Comparison of ENCODE assay signal across 8 mouse cellular contexts in the genomic region with DNA sequence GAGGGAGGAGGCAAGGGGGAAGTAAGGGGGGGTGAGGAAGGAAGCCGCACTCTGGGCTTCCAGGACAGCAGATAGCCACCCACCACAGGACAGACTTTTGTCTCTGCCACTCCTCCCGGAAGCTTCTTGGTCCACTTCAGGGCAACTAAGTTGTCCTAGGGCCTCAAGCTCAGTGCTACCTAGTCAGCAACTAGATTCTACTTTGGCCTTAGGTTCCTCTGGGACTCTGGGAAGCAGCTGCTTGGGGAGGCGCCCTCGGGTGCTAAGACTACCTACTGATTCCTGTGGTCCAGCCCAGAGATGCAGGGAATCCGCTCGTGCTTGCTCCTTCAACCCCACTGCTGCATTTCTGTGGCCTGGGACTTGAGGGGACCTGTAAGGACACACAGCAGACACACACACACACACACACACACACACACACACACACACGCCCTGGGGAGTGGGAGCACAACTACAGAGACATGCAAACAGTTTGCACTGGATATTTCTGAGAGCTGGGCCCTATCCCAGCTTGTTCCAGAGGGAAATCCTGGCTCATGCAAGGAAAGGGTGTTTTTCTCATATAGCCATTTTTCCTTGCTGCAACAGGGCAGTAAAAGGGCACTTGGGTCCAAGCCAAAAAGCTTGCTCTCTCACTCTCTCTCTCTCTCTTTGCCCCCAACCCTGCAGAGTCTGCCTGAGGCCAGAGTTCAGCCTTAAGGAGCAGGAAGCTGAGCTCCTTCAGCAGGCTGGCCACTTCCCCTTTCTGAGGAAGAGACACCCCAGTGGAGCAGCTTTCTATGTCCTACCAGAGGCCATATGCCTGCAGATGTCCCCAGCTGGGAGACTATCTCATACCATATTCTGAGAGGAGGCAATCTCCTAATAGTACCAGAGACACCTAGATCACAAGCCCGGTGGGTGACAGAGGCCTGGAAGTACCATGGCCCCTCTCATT. TPM values are rescaled to one million over a fixed set of nuclear protein-coding genes. Genes with fewer than 3 reads are reported as not detected.
DNase-seq lines count a peak whose midpoint lies in the region; ATAC-seq lines count a peak whose summit lies in the region.

No protein-coding gene starts in this region.

- no peak overlapping the region for H3K4me3 ChIP-seq in hindbrain, embryonic 13.5 days
- H3K4me3 ChIP-seq in limb, embryonic 15.5 days: 0 out of 2 replicates have a peak overlapping the region, but pooled peaks have one; percentile 9
- no peak overlapping the region for H3K4me3 ChIP-seq in midbrain, embryonic 15.5 days

- H3K27me3 ChIP-seq in hindbrain, embryonic 13.5 days: no peaks in the 10 kb centered on the region
- no peaks in the 10 kb centered on the region for H3K27me3 ChIP-seq in limb, embryonic 15.5 days
- no peaks in the 10 kb centered on the region for H3K27me3 ChIP-seq in midbrain, embryonic 15.5 days (replicated peaks)

- peaks cover 47% of the 10 kb centered on the region for H3K4me1 ChIP-seq in hindbrain, embryonic 13.5 days (replicated peaks)
- H3K4me1 ChIP-seq in limb, embryonic 15.5 days: peaks cover 78% of the 10 kb centered on the region
- H3K4me1 ChIP-seq in midbrain, embryonic 15.5 days: peaks cover 32% of the 10 kb centered on the region

- peak overlapping the region; percentile 43; the same call in 1 of the 2 replicates for H3K4me2 ChIP-seq in hindbrain, embryonic 13.5 days
- H3K4me2 ChIP-seq in limb, embryonic 15.5 days: peak overlapping the region; percentile 42
- H3K4me2 ChIP-seq in midbrain, embryonic 15.5 days: peak overlapping the region; percentile 40

- 63% methylated on average over 8 of the region's 8 CpGs for WGBS in hindbrain, embryonic 13.5 days
- 24% methylated on average over 8 of the region's 8 CpGs for WGBS in limb, embryonic 15.5 days
- WGBS in midbrain, embryonic 15.5 days: 69% methylated on average over 8 of the region's 8 CpGs

- DNase-seq in adrenal gland, postnatal 14 days: peak; percentile 57
- no peak for DNase-seq in adrenal gland, postnatal 25 days
- peak; percentile 18 for DNase-seq in thymus, postnatal 14 days
- no peak for DNase-seq in thymus, postnatal 25 days
- DNase-seq in ovary, postnatal 36 days (ENCODE audit: low spot score): no peak

- H3K9ac ChIP-seq in hindbrain, embryonic 13.5 days: peak overlapping the region; percentile 73
- 0 out of 2 replicates have a peak overlapping the region, but pooled peaks have one; percentile 26 for H3K9ac ChIP-seq in limb, embryonic 15.5 days
- no peak overlapping the region; the same call in 1 of the 2 replicates for H3K9ac ChIP-seq in midbrain, embryonic 15.5 days

- peak overlapping the region; percentile 93 for H3K27ac ChIP-seq in hindbrain, embryonic 13.5 days
- peak overlapping the region; percentile 99 for H3K27ac ChIP-seq in limb, embryonic 15.5 days
- H3K27ac ChIP-seq in midbrain, embryonic 15.5 days: peak overlapping the region; percentile 88

- no peaks in the 10 kb centered on the region for H3K9me3 ChIP-seq in hindbrain, embryonic 13.5 days
- H3K9me3 ChIP-seq in limb, embryonic 15.5 days: no peaks in the 10 kb centered on the region
- H3K9me3 ChIP-seq in midbrain, embryonic 15.5 days: no peaks in the 10 kb centered on the region

- no peak; the same call in 1 of the 2 replicates for ATAC-seq in hindbrain, embryonic 13.5 days (ENCODE audit: low FRiP score)
- ATAC-seq in limb, embryonic 15.5 days (ENCODE audit: insufficient number of reproducible peaks, low FRiP score, low TSS enrichment, low read depth): no peak
- ATAC-seq in midbrain, embryonic 15.5 days (replicated peaks): peak; percentile 18; the same call in 1 of the 2 replicates

- H3K36me3 ChIP-seq in hindbrain, embryonic 13.5 days: no peaks in the 10 kb centered on the region
- H3K36me3 ChIP-seq in limb, embryonic 15.5 days: no peaks in the 10 kb centered on the region
- no peaks in the 10 kb centered on the region for H3K36me3 ChIP-seq in midbrain, embryonic 15.5 days (replicated peaks)

RNA-seq across cellular contexts. Expression of gene Ski, which starts 12.2 kb away (rescaled TPM):
- 66.2 and 70.1 TPM in 2 replicates for total RNA-seq in adrenal gland, postnatal 14 days (2021)
- total RNA-seq in adrenal gland, postnatal 25 days (2021): 73.5 and 93.3 TPM in 2 replicates
- 10.3 and 10.4 TPM in 2 replicates for polyA plus RNA-seq in hindbrain, embryonic 13.5 days (2015; fragmentation: Nextera tagmentation; extraction: Ambion mirVana)
- polyA plus RNA-seq in limb, embryonic 15.5 days (2015; fragmentation: Nextera tagmentation; extraction: Ambion mirVana): 25.2 and 26.8 TPM in 2 replicates
- 10.1 and 10.8 TPM in 2 replicates for polyA plus RNA-seq in midbrain, embryonic 15.5 days (2015; fragmentation: Nextera tagmentation; extraction: Ambion mirVana)

RNA-seq across cellular contexts. Expression of gene Faap20, which starts 15.0 kb away (rescaled TPM):
- 39.4 and 43.1 TPM in 2 replicates for total RNA-seq in adrenal gland, postnatal 14 days (2021)
- total RNA-seq in adrenal gland, postnatal 25 days (2021): 45.9 and 55.2 TPM in 2 replicates
- polyA plus RNA-seq in hindbrain, embryonic 13.5 days (2015; fragmentation: Nextera tagmentation; extraction: Ambion mirVana): 78.8 and 84.8 TPM in 2 replicates
- 74.0 and 76.2 TPM in 2 replicates for polyA plus RNA-seq in limb, embryonic 15.5 days (2015; fragmentation: Nextera tagmentation; extraction: Ambion mirVana)
- 78.5 and 87.4 TPM in 2 replicates for polyA plus RNA-seq in midbrain, embryonic 15.5 days (2015; fragmentation: Nextera tagmentation; extraction: Ambion mirVana)

Comparison
In these comparisons a context has a peak if more than half of its experiments do, and no peak if none do; other contexts are left out.
1. DNase-seq: peak in adrenal gland, postnatal 14 days (single experiment) and thymus, postnatal 14 days (single experiment); none in adrenal gland, postnatal 25 days (single experiment), thymus, postnatal 25 days (single experiment) and ovary, postnatal 36 days (single experiment).
2. Peak in every context shown above with its lines, with median percentiles within 50 percentile points of each other: H3K27ac ChIP-seq and H3K4me2 ChIP-seq.